Mouse (Mus musculus): ENCODE measurements around the gene Pttg1. TPM values are rescaled to one million over a fixed set of nuclear protein-coding genes. Genes with fewer than 3 reads are reported as not detected.

Gene Pttg1
- total RNA-seq, 2 experiments from 2014 or later = 26.5 to 30.2 TPM

GRCm38 (mm10) chr11:43380901-43381300 is 45.1 kb downstream of the Pttg1 start:
- intact Hi-C loops (cut with DNase I; ENCODE audit: low total_unique reads) = no loop called here
- DNase-seq = no peak

- DNase-seq = no peak
- intact Hi-C loops (cut with DNase I; ENCODE audit: low total_unique reads) = no loop called here
These were observed 46.1 kb downstream of the Pttg1 start for GRCm38 (mm10) chr11:43379911-43380485.

GRCm38 (mm10) chr11:43379488-43379887 is 46.6 kb downstream of the Pttg1 start:
- DNase-seq = no peak
- intact Hi-C loops (cut with DNase I; ENCODE audit: low total_unique reads) = no loop called here

- intact Hi-C loops (cut with DNase I; ENCODE audit: low total_unique reads) = no loop called here
- no peak for DNase-seq
These were observed 48.8 kb downstream of the Pttg1 start for GRCm38 (mm10) chr11:43377083-43377850.

- intact Hi-C loops (cut with DNase I; ENCODE audit: low total_unique reads) = no loop called here
- no peak for DNase-seq
These were observed 49.5 kb downstream of the Pttg1 start for GRCm38 (mm10) chr11:43376598-43376997.

GRCm38 (mm10) chr11:43374956-43375355 is 51.1 kb downstream of the Pttg1 start:
- DNase-seq = no peak
- intact Hi-C loops (cut with DNase I; ENCODE audit: low total_unique reads) = no loop called here

GRCm38 (mm10) chr11:43373367-43373766 is 52.7 kb downstream of the Pttg1 start:
- DNase-seq = no peak
- intact Hi-C loops (cut with DNase I; ENCODE audit: low total_unique reads) = no loop called here

- DNase-seq = no peak
- intact Hi-C loops (cut with DNase I; ENCODE audit: low total_unique reads) = no loop called here
These were observed 54.2 kb downstream of the Pttg1 start for GRCm38 (mm10) chr11:43371807-43372206.

Small RNAs within 50 kb of the gene (microRNA-seq; reads per million reads assigned to microRNA genes)
- gene Mir146 = 676 to 782 reads per million in 2 experiments

Other genes starting within 250 kb of the Pttg1 start
- 10 to 100 TPM; 27.8 to 27.9 TPM for gene Slu7, start 7.5 kb upstream of the Pttg1 start, total RNA-seq (2021)
- gene C1qtnf2, start 48.0 kb upstream of the Pttg1 start, total RNA-seq (2021) = 10 to 100 TPM; 11.4 to 18.2 TPM
- gene Ccnjl, start 102.5 kb upstream of the Pttg1 start, total RNA-seq (2021) = 1 to 10 TPM in 1 of 2 experiments, under 1 TPM in 1; 0.78 to 1.0 TPM
- under 1 TPM; 0.10 to 0.16 TPM for gene 4933415A04Rik, start 160.8 kb upstream of the Pttg1 start, total RNA-seq (2021)
- not detected for gene Fabp6, start 175.3 kb upstream of the Pttg1 start, total RNA-seq (2021)